Mouse (Mus musculus) retina, postnatal 7 days (tissue): ENCODE measurements around the gene Tcf23.

Experiments used
- DNase-seq: peaks from one replicate; pipeline ENCODE4 v3.0.0-alpha.2; 2012; ENCODE audit warnings: low read depth, low spot score

Gene Tcf23

GRCm38 (mm10) chr5:30949654-30950326, 18.7 kb upstream of the Tcf23 start:
- peak; percentile 66 for DNase-seq

DNA sequence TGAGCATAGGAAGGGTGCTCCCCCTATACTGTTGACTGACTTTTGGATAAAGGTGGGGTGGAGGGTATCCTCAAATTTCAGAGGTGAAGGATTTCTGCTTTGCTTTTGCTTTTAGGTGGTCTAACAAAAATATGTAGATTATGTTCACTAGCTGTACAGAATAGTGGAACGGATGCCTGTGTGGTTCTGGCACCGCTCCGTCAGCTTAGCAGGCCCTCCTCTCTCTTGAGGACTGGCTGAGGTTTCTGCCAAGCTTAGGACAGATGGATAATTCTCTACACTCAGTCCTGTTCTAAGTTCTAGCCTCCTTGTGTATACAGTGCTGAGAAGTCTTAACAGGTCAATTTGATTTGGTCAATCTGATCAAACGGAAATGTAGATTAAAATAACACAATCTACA, 18.0 kb upstream of the Tcf23 start:
- DNase-seq: no peak

DNA sequence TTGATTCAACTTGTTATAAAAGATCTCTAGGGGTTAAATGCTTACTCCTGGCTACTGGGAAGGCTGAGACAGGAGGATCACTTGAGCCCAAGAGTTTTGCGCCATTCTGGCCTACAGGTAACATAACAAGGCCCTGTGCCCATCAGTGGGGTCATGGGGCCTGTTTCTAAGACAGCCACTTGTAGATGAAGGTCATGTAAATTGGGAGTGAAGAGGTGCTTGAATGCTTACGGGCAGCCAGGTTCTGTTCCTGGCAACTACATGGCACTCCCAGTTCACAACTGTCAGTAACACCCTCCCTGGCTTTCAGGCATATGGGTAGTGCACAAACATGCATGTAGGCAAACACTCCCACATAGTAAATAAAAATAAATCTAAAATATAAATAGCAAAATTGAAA, 17.5 kb upstream of the Tcf23 start:
- DNase-seq: no peak

GRCm38 (mm10) chr5:30951706-30952105, 16.8 kb upstream of the Tcf23 start:
- no peak for DNase-seq

DNA sequence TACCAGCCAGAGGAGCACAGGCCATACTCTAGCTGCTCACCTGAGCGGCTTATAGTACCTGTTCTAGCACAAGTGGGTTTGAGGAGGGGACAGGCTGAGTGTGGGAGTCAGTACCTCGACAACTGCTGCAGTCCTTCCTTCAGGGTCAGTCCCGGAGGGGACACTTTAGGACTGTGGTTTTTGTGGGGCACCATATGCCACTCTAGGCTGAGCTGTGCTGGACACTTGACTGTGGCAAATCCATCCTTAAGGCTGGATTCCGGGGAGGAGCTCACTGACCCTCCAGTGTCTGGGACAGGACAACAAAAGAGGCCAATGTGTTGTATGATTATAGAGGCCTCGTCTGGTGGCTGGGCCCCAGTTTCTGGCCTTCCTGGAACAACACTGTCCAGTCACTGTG, 15.9 kb upstream of the Tcf23 start:
- DNase-seq: no peak

DNA sequence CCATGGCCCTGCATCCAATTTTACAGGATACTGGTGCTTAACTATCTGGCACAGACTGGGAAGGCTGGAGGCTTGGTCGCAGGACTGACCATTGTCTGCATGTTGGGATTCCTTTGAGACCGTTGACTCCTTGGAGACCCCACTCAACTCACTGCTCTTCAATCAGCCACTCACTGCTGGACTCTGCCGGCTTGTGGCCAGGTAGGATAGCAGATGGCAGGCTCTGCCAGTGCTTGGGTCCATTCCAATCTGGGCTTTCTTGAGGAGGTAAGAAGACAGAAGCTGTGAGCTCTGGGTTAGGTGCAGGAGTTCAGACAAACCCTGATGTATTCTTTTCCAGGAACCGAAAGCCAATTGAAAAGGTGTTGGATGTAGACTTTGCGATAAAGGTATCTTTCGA, 14.4 kb upstream of the Tcf23 start:
- no peak for DNase-seq

GRCm38 (mm10) chr5:30954556-30954955, 13.9 kb upstream of the Tcf23 start:
- no peak for DNase-seq

DNA sequence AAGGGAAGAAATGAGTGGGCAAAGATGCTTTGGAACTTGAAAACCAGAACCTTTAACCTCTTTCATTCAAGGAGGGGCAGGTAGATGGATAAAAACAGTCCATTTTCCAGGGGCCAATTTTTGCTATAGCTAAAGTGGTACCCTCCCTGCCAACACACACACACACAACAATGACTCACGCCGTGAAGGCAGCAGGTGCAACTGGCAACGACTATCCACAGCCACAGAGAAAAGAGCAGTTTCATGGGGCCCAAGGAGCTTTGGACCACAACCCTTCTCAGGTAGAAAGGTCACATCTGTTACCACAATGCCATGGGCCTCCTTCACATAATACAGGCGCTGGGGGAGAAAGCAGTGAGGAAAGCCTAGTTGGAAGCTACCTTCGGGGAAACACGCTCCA, 12.7 kb upstream of the Tcf23 start:
- no peak for DNase-seq

- no peak for DNase-seq
Observed at GRCm38 (mm10) chr5:30957891-30958290, 10.6 kb upstream of the Tcf23 start.

DNA sequence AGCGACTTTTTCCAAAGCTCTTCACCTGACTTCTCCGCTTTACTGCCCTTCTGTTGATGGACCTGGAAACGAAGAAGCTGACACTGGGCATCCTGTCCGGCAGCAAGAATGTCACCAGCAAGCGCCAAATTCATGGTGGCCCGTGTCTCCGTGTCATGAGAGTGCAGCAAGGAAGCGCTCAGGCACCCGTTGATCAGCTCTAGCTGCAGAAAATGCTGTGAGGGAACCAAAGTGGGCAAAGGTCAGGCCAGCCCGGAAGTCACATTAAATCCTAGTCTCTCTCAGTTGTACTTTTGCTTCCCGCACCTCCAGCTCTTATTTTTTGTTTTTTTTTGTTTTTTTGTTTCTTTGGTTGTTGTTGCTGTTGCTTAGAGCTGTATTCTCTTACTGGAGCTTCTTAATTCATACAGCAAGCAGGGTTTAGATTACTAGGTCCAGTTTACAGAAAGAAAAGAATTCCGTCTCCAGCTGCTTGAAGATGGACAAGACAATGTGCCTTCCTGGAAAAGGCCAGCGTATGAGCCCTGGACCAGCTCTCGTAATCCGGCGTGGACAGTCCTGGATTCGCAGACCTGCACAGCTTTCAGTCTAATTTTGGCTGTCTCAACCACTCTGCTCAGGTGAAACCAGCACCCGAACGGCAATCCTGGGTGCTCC, 9.1 kb upstream of the Tcf23 start:
- DNase-seq: no peak

DNA sequence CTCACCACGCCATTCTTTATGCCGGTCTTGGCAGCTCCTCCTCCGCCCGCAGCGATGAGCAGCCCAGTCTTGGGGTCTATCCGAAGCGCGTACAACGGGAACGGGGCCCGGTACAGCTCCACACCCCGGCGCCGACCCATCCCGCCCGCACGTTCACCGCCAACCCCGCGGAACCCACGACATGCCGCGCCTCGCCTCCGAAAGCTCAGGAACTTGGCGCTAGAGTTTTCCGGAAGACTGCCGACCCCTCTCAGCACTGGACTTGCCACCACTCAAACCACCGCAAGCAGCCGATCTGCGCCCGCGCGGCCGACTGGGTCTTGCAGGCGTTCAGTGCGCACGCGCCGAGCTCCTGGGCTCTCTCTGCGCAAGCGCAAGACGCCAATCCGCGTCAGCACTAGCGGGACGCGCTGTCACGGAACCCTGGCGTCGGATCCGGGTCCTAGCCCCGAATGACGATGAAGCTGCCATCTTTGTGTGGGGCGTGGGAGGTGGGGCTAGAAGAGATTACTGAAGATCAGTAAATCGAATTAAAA, 8.4 kb upstream of the Tcf23 start, which contains the start of gene Preb:
TSS of gene Preb (minus strand) at position 396 of the 536 bp plus-strand sequence.
- DNase-seq: peak; percentile 99

DNA sequence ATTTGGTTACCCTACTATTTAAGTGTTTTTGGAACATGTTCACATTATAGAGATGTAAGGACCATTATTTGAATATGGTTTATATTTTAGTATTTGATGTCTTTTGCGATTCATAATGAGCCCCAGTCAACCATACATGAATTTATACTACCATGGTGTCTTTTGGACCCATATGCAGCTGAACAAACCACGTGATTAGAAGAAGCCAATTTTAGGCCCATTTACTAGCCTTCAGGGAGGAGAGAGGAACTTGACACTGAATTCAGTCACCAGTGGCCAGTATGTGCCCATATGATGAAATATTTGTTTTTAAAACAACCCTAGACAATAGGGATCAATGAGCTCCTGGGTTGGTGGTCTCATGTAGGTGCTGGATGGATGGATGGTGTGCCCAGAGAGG, 7.6 kb upstream of the Tcf23 start:
- no peak for DNase-seq

DNA sequence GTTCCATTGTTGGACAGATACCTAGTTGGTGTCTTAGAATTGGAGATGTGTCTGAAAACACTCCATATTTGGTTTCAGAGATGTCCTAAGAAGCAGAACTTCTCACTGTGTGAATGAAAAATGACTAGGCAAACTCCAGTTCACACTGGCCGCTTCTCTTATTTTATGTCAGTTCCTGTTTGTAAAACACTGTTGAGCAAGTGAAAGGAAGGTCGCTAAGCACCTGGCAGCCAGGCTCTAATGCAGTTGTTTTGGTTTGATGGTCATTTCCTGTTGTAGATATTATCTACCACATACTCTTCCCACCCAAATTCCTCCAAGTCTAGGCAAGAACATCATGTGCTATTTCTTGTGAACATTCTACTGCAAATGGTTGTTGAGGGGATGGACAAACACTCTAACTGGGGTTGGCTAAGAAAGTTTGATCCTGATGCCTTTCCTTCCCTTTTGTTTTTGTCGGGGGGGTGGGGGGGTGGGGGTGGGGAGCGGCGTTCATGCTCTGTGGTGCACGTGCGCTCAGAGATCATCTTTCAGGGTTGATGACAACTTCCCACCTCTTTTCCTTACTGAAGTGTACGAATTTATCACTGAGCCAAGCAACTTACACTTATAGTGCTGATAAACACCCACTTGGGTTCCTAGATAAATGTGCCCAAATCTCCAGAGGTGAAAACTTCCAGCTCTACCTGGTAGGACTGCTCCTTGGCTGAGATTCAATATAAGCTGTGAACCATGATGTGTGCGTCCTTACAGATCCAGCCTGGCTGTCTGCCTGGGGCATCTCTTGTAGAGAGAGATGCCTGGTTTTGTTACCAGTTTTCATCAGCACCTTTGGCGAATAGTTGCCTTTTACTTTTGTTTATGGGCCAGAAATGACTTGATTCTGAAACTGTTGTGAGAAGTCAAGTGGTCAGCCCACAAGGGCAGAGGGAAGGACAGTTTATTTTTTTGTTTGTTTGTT, 6.6 kb upstream of the Tcf23 start:
- no peak for DNase-seq

GRCm38 (mm10) chr5:30963916-30964315, 4.5 kb upstream of the Tcf23 start:
- DNase-seq: no peak

GRCm38 (mm10) chr5:30966189-30966588, 2.3 kb upstream of the Tcf23 start:
- DNase-seq: no peak

DNA sequence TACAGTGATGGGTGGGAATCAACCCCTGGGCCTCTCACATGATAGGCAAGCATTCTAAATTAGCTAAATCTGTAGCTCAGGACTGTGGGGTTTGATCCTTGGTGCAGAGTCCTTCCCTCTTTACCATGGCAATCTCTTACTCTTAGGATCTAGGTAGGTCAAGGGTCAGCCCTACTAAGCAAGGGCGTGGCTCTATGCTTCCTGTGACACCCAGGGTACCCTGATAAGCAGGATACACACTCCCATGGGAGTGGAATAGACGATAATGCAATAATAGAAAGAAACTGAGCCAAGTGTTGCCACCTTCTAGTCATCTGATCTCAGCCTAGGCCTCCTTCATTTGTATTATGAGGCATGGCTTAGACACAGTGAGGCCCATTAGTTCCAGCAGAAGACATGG, 978 bp downstream of the Tcf23 start:
- no peak for DNase-seq

GRCm38 (mm10) chr5:30974870-30975656, 6.6 kb downstream of the Tcf23 start:
- DNase-seq: no peak

- DNase-seq: peak; percentile 19
Observed at GRCm38 (mm10) chr5:30982357-30982756, 13.9 kb downstream of the Tcf23 start.

DNA sequence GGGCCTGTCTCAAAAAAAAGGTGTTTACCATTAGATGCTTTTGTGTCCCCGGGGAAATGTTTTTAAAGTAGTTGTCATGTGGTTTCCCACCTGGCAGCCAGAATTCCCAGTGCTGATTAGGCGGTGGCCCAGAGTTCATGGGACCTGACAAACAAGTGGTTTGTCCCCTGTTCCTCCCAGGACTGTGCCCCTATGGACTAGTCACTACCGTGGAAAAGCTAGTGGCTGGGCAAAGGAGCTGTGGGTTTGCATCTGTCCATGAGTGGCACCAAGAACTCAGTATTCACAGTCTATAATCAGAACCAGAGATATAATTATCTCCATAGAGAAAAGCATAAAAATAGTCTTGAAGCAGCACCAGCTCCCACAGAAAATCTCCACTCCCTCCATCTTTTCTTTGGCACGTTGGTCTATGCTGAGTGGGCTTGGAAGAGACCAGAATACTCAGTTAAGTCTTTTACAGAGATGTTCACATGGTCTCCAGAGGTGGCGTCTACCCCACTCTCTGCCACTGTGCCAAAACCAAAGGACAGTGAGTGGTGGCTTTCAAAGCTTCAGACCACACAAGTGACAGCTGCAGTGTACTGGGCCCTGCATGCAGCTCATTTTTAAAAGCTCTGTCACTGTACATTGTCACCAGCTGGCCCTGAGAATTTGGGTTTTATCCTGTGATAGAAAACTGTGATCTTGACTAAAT, 24.7 kb downstream of the Tcf23 start:
- DNase-seq: no peak

DNA sequence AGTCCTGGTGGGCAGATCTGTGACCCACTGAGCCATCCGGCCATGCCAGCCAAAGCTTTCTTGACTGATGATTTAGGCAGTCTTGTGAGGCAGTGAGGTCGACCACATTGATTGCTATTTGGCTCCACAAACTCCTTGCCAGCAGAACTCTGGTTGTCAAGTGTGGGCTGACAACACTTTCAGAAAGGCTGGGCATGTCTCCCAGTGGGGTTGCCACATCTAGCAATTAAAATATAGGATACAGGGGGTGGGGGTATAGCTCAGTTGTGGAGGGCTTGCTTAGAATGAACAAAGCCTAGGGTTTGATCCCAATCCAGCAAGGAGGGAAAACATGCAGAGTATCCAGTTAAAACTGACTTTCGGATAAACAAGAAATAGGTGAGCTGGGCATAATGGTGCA, 25.6 kb downstream of the Tcf23 start:
- DNase-seq: no peak
